ENCODE assay signal across 18 mouse cellular contexts in the genomic region with DNA sequence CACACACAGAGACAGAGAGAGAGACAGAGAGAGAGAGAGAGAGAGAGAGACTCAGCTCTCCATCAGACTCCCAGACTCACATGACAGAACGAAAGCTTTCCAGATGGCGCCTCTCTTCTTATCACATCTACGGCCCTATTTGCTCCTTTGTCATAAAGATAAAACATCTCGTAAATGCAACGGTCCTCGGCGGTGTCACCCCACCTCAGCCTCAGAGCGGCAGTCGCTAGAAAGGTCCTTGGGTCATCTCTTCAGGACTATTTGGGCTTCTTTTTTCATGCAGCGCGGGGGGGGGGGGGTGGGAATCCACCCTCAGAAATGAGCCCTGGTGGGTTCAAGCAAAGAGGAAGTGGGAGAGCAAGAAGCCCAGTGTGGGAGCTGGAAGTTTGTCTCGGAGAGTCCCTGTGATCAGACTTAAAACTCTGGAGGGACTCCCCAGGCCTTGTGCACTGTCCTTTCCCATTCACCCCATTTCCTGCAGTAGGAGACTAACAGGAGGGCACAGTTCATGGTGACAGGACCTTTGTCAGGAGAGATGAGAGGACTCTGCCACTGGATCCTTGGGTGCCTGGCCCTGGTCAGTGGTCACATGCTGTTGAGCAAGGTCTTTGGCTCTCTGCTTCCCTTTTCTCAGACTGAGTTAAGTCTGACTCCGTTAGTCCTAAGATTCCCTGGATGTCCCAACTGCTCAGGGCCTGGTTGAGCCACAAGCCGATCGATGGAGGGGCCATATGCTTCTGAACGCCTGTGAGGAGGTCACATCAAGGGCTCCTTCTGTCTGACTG. TPM values are rescaled to one million over a fixed set of nuclear protein-coding genes. Genes with fewer than 3 reads are reported as not detected.
A peak's percentile ranks its signal among the peaks of the same experiment; 100 is the strongest.
DNase-seq lines count a peak whose midpoint lies in the region.
"Had no signal": no experiment of that assay in that cellular context is flagged by ENCODE, and none has a peak within 500 bp of the region (broad histone marks: within the 10 kb centered on the region; RNA-seq: fewer than 3 reads in every experiment).

No protein-coding gene starts in this region.

- WGBS in heart, embryonic 10.5 days = 46% methylated on average over 16 of the region's 16 CpGs

- DNase-seq in heart, embryonic 10.5 days (ENCODE audit: low spot score) = no peak
- no peak for DNase-seq in heart, postnatal 25 days (ENCODE audit: low spot score)
- peak; percentile 34 for DNase-seq in adipocyte (ENCODE audit: low spot score)
- DNase-seq in kidney, adult 9 months = peak; percentile 66
- DNase-seq in lung, postnatal 25 days (ENCODE audit: low spot score) = peak; percentile 37
- DNase-seq in layer of hippocampus, adult 9-10 months (ENCODE audit: low spot score) = no peak
- DNase-seq in frontal cortex, postnatal 25 days (ENCODE audit: low spot score in 2 of 2) = no peak
- no peak for DNase-seq in spleen, postnatal 14 days (ENCODE audit: low spot score in 2 of 2)
- DNase-seq: cerebellum, adult 2 months; forebrain, postnatal 0 days; gastrocnemius, postnatal 36 days; layer of hippocampus, adult 9-11 months had no signal

- no peaks in the 10 kb centered on the region for H3K36me3 ChIP-seq in heart, embryonic 10.5 days
- H3K36me3 ChIP-seq: heart, embryonic 15.5 days; hindbrain, embryonic 15.5 days had no signal

- H3K9me3 ChIP-seq in heart, embryonic 10.5 days = no peaks in the 10 kb centered on the region
- H3K9me3 ChIP-seq: heart, embryonic 15.5 days; hindbrain, embryonic 15.5 days had no signal

- peak overlapping the region; percentile 22; the same call in 1 of the 2 replicates for H3K27ac ChIP-seq in heart, embryonic 10.5 days
- H3K27ac ChIP-seq: heart, embryonic 15.5 days; hindbrain, embryonic 15.5 days had no signal

- no peak overlapping the region for H3K4me3 ChIP-seq in heart, embryonic 10.5 days
- H3K4me3 ChIP-seq: erythroblast, embryonic 14.5 days; heart, embryonic 15.5 days; hindbrain, embryonic 15.5 days; myocyte had no signal

- peaks cover 18% of the 10 kb centered on the region for H3K27me3 ChIP-seq in heart, embryonic 10.5 days (ENCODE audit: insufficient read depth, poor library complexity, severe bottlenecking)
- H3K27me3 ChIP-seq: heart, embryonic 15.5 days had no signal

- intact Hi-C loops in heart, postnatal 25 days (cut with DNase I) = no loop called here

- peaks cover 48% of the 10 kb centered on the region for H3K4me1 ChIP-seq in heart, embryonic 10.5 days

RNA-seq across cellular contexts. Expression of gene Rnf186, which starts 2.1 kb away (rescaled TPM):
- polyA plus RNA-seq in heart, embryonic 10.5 days (2016; fragmentation: Nextera tagmentation; extraction: Ambion mirVana) = 0.14 TPM in 1 of 2 replicates, not detected in the other
- total RNA-seq in heart, postnatal 25 days (2021) = not detected
- total RNA-seq: forebrain, postnatal 0 days; gastrocnemius, postnatal 36 days; megakaryocyte-erythroid progenitor cell, adult 5-6 weeks had no signal
- polyA plus RNA-seq: cerebellum, adult 2 months; erythroblast, embryonic 14.5 days; forebrain, postnatal 0 days; limb, embryonic 11.5 days; myocyte had no signal

RNA-seq across cellular contexts. Expression of gene Tmco4, which starts 3.7 kb away (rescaled TPM):
- 3.4 and 4.2 TPM in 2 replicates for polyA plus RNA-seq in heart, embryonic 10.5 days (2016; fragmentation: Nextera tagmentation; extraction: Ambion mirVana)
- 10 to 100 TPM in 1 of 2 experiments, 1 to 10 TPM in 1; 7.5 to 10.1 TPM for total RNA-seq in heart, postnatal 25 days (2021)

RNA-seq across cellular contexts. Expression of gene Otud3, which starts 55.2 kb away (rescaled TPM):
- polyA plus RNA-seq in heart, embryonic 10.5 days (2016; fragmentation: Nextera tagmentation; extraction: Ambion mirVana) = 3.1 and 5.2 TPM in 2 replicates
- 10 to 100 TPM; 10.1 to 10.8 TPM for total RNA-seq in heart, postnatal 25 days (2021)

Comparison
In these comparisons a context has a peak if more than half of its experiments do, and no peak if none do; other contexts are left out.
1. DNase-seq: peak in adipocyte (single experiment), kidney, adult 9 months (single experiment) and lung, postnatal 25 days (single experiment); none in heart, embryonic 10.5 days (single experiment), heart, postnatal 25 days (single experiment), layer of hippocampus, adult 9-10 months (single experiment), frontal cortex, postnatal 25 days (0 of 2) and spleen, postnatal 14 days (0 of 2).